Mouse (Mus musculus): ENCODE data around the gene Atp2c2. TPM values are rescaled to one million over a fixed set of nuclear protein-coding genes. Genes with fewer than 3 reads are reported as not detected.
A peak's percentile ranks its signal among the peaks of the same experiment; 100 is the strongest.

Atp2c2 gene
- polyA plus RNA-seq, 1 experiment from 2014 or later: 1.5 TPM

GRCm38 (mm10) chr8:119709703-119710093, 9.9 kb downstream of the Atp2c2 start:
- H3K27ac ChIP-seq: 0 out of 2 replicates have a peak overlapping the region, but pooled peaks have one; percentile 23

DNA sequence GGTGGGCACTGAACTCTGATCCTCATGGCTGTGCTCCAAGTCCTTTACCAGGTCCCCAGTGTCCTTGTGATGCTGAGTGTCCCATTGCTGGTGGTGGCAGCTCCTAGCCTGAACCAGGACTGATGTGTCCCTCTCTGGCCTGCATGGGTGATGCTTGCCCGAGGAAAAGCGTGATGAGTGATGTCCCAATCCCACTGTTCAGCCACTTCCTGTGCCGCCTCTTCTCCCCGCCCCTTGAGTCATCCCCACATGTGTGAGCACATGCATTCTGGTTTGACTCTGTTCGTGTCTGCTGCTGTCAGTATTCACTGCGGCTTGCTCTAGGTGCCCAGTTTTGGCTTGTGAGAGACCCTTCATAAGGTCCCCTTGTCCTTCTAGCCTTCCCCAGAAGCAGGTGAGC, 12.4 kb downstream of the Atp2c2 start:
- Histone ChIP-seq H3K27ac (no peak overlapping the region), H3K27me3 (ENCODE audit: insufficient read depth, poor library complexity, severe bottlenecking) (peaks cover 21% of the 10 kb centered on the region), H3K36me3 (no peaks in the 10 kb centered on the region), H3K9me3 (no peaks in the 10 kb centered on the region), H3K4me1 (peaks cover 30% of the 10 kb centered on the region), H3K4me3 (no peak overlapping the region)
- WGBS: 66% methylated on average over 6 of the region's 6 CpGs
- no peak for DNase-seq (ENCODE audit: low spot score)

More at GRCm38 (mm10) chr8:119709703-119710093, 9.9 kb downstream of the Atp2c2 start:
- WGBS: 85% methylated on average over 11 of the region's 11 CpGs
- no peaks in the 10 kb centered on the region for H3K36me3 ChIP-seq
- peaks cover 30% of the 10 kb centered on the region for H3K27me3 ChIP-seq (ENCODE audit: insufficient read depth, poor library complexity, severe bottlenecking)
- peaks cover 26% of the 10 kb centered on the region for H3K4me1 ChIP-seq
- H3K4me3 ChIP-seq: no peak overlapping the region
- no peaks in the 10 kb centered on the region for H3K9me3 ChIP-seq
- no peak for DNase-seq (ENCODE audit: low spot score)

GRCm38 (mm10) chr8:119713421-119713820, 13.6 kb downstream of the Atp2c2 start:
- no peak overlapping the region for H3K27ac ChIP-seq
- H3K36me3 ChIP-seq: no peaks in the 10 kb centered on the region
- peaks cover 35% of the 10 kb centered on the region for H3K4me1 ChIP-seq
- no peaks in the 10 kb centered on the region for H3K9me3 ChIP-seq
- DNase-seq (ENCODE audit: low spot score): no peak
- 82% methylated on average over 5 of the region's 5 CpGs for WGBS
- peaks cover 21% of the 10 kb centered on the region for H3K27me3 ChIP-seq (ENCODE audit: insufficient read depth, poor library complexity, severe bottlenecking)
- H3K4me3 ChIP-seq: no peak overlapping the region

- 60% methylated on average over 12 of the region's 12 CpGs for WGBS
- Histone ChIP-seq H3K4me3 (no peak overlapping the region), H3K36me3 (no peaks in the 10 kb centered on the region), H3K9me3 (no peaks in the 10 kb centered on the region), H3K27me3 (ENCODE audit: insufficient read depth, poor library complexity, severe bottlenecking) (peaks cover 21% of the 10 kb centered on the region), H3K27ac (peak overlapping the region; percentile 49; the same call in 1 of the 2 replicates), H3K4me1 (peaks cover 30% of the 10 kb centered on the region)
- DNase-seq (ENCODE audit: low spot score): no peak
Observed at GRCm38 (mm10) chr8:119715221-119715620, 15.4 kb downstream of the Atp2c2 start.

DNA sequence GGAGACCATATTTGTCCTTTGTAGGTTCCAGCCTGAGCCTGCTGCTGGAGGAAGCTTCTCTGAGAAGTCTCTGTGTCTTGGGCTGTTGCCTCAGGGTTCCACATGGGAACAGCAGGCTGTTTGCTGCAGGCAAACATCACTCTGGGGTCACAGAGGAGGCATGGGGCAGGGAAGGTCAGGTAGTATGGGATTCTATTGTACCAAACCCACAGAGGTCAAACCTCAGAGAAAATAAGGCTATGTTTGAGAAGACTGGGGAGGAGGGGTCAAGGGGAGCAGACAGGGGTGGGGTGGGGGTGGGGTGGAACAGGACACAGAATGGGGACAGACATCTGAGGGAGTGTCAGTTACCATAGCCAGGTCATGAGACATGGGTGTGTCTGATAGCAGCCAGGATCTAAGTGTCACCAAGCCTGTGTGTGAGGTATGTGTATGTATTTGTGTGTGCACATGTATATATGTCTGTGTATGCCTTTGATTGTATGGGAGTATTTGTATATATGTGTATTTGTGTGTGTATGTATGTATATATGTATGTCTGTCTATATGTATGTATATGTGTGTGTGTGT, 17.0 kb downstream of the Atp2c2 start:
- no peaks in the 10 kb centered on the region for H3K36me3 ChIP-seq
- H3K4me3 ChIP-seq: no peak overlapping the region
- no peaks in the 10 kb centered on the region for H3K9me3 ChIP-seq
- H3K4me1 ChIP-seq: peaks cover 36% of the 10 kb centered on the region
- peak overlapping the region; percentile 56 for H3K27ac ChIP-seq
- H3K27me3 ChIP-seq (ENCODE audit: insufficient read depth, poor library complexity, severe bottlenecking): peaks cover 15% of the 10 kb centered on the region; the same call in 1 of the 2 replicates
- no peak for DNase-seq (ENCODE audit: low spot score)

- H3K27ac ChIP-seq: no peak overlapping the region
- DNase-seq (ENCODE audit: low spot score): no peak
- H3K36me3 ChIP-seq: no peaks in the 10 kb centered on the region
- no peak overlapping the region for H3K4me3 ChIP-seq
- 58% methylated on average over 9 of the region's 9 CpGs for WGBS
- H3K4me1 ChIP-seq: peaks cover 41% of the 10 kb centered on the region
- H3K9me3 ChIP-seq: no peaks in the 10 kb centered on the region
- H3K27me3 ChIP-seq (ENCODE audit: insufficient read depth, poor library complexity, severe bottlenecking): peaks cover 11% of the 10 kb centered on the region; the same call in 1 of the 2 replicates
Observed at GRCm38 (mm10) chr8:119717765-119718164, 18.0 kb downstream of the Atp2c2 start.

GRCm38 (mm10) chr8:119719011-119719501, 19.2 kb downstream of the Atp2c2 start:
- no peak for DNase-seq (ENCODE audit: low spot score)
- Histone ChIP-seq H3K27ac (no peak overlapping the region), H3K36me3 (no peaks in the 10 kb centered on the region), H3K4me3 (no peak overlapping the region), H3K27me3 (ENCODE audit: insufficient read depth, poor library complexity, severe bottlenecking) (peaks cover 5% of the 10 kb centered on the region; the same call in 1 of the 2 replicates), H3K4me1 (peaks cover 54% of the 10 kb centered on the region), H3K9me3 (no peaks in the 10 kb centered on the region)
- WGBS: 62% methylated on average over 12 of the region's 12 CpGs

GRCm38 (mm10) chr8:119722348-119722747, 22.5 kb downstream of the Atp2c2 start:
- peak overlapping the region; percentile 8; the same call in 1 of the 2 replicates for H3K27ac ChIP-seq
- WGBS: 51% methylated on average over 6 of the region's 6 CpGs
- H3K4me1 ChIP-seq: peaks cover 56% of the 10 kb centered on the region
- no peak for DNase-seq (ENCODE audit: low spot score)
- no peaks in the 10 kb centered on the region for H3K9me3 ChIP-seq
- no peak overlapping the region for H3K4me3 ChIP-seq
- H3K36me3 ChIP-seq: no peaks in the 10 kb centered on the region
- H3K27me3 ChIP-seq (ENCODE audit: insufficient read depth, poor library complexity, severe bottlenecking): no peaks in the 10 kb centered on the region; the same call in 1 of the 2 replicates

- Histone ChIP-seq H3K27ac (peak overlapping the region; percentile 68), H3K27me3 (ENCODE audit: insufficient read depth, poor library complexity, severe bottlenecking) (no peaks in the 10 kb centered on the region; the same call in 1 of the 2 replicates), H3K4me1 (peaks cover 55% of the 10 kb centered on the region), H3K36me3 (no peaks in the 10 kb centered on the region), H3K9me3 (no peaks in the 10 kb centered on the region), H3K4me3 (peak overlapping the region; percentile 32)
- DNase-seq (ENCODE audit: low spot score): no peak
- 27% methylated on average over 4 of the region's 4 CpGs for WGBS
Observed at GRCm38 (mm10) chr8:119723676-119724075, 23.9 kb downstream of the Atp2c2 start.

DNA sequence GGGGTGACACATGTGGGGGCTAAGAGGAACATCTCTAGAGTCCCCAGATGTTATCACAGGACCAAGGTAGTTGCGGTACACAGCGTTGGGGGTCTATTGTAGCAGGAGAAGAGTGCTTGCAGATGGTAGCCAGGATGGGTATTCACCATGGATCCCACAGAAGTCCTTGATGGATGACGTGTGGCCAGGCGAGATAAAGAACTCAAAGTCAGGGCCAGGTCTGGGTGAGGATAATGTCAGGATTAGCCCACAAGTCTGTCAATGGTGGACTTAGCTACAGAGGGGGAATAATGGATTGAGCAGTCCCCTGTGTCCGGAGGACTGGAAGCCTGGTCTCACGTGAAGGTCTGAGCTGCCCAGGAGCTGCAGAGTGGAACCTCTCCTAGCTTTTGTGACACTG, 24.8 kb downstream of the Atp2c2 start:
- Histone ChIP-seq H3K9me3 (no peaks in the 10 kb centered on the region), H3K36me3 (no peaks in the 10 kb centered on the region), H3K27ac (peak overlapping the region; percentile 68), H3K4me1 (peaks cover 49% of the 10 kb centered on the region), H3K27me3 (ENCODE audit: insufficient read depth, poor library complexity, severe bottlenecking) (no peaks in the 10 kb centered on the region; the same call in 1 of the 2 replicates), H3K4me3 (no peak overlapping the region)
- DNase-seq (ENCODE audit: low spot score): no peak
- WGBS: 70% methylated on average over 6 of the region's 6 CpGs

DNA sequence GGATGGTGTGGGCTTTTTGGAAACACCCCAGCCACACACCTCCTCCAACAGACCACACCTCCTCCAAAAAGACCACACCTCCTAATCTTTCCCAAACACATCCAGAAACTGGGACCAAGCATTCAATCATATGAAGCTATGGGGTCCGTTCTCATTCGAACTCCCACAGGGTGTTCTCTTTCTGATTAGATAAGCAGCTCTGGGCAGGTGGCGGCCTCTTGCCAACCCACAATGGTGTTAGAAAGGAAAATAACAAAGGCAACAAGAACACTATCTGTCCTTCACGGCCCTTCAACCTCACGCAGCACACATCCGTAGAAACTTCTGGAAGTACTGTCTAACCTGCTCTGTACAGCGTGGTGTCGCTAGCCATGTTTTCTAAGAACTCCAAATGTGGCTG, 27.3 kb downstream of the Atp2c2 start:
- no peak overlapping the region for H3K4me3 ChIP-seq
- DNase-seq (ENCODE audit: low spot score): no peak
- 61% methylated on average over 8 of the region's 8 CpGs for WGBS
- no peaks in the 10 kb centered on the region; the same call in 1 of the 2 replicates for H3K27me3 ChIP-seq (ENCODE audit: insufficient read depth, poor library complexity, severe bottlenecking)
- no peaks in the 10 kb centered on the region for H3K9me3 ChIP-seq
- no peaks in the 10 kb centered on the region for H3K36me3 ChIP-seq
- H3K4me1 ChIP-seq: peaks cover 52% of the 10 kb centered on the region
- no peak overlapping the region for H3K27ac ChIP-seq

DNA sequence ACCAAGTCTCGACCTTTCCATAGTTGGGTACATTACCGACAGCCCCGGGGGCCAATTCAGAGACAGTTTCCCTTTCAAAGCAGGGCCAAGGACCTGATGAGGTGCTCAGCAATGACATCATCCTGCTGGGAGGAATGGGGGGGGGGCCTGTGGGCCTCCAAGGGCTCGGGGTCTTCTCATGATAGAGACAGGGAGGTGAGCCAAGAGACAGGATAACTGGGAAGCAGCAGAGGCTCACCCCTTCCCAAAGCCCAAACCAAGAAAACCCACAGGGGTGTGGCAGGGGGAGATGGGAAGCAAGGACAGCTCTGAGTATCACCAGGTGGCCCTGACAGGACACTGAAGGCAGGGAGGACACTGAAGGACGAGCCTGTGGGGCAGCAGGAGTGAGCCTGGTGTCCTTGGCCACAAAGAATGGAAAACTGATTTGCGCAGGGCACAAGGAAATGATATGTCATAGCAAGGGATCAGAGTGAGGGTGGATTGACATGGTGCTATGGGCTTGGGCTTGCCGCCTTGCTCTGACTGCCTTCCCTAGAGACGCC, 28.6 kb downstream of the Atp2c2 start:
- WGBS: 80% methylated on average over 8 of the region's 8 CpGs
- Histone ChIP-seq H3K27ac (no peak overlapping the region), H3K4me3 (no peak overlapping the region), H3K36me3 (no peaks in the 10 kb centered on the region), H3K4me1 (peaks cover 49% of the 10 kb centered on the region), H3K9me3 (no peaks in the 10 kb centered on the region), H3K27me3 (ENCODE audit: insufficient read depth, poor library complexity, severe bottlenecking) (no peaks in the 10 kb centered on the region; the same call in 1 of the 2 replicates)
- DNase-seq (ENCODE audit: low spot score): no peak

DNA sequence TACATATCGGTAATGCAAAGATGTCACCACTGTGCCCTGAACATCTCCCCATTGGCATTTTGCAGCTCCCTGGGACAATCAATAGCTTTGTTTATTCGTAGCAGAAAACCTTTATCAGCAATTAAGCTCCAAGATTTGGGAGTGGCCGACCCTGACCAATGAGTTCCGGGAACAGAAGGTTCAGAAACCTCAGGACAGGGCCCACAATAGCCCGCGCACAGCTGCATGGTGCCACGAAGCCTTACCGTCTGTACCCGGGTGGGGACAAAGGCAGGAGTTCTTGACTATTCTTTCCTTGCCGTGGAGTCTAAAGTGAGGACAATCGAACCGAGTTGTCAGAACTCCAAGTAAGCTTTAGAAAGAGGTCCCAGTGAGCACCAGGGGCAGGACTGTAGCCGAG, 32.3 kb downstream of the Atp2c2 start:
- DNase-seq (ENCODE audit: low spot score): no peak
- Histone ChIP-seq H3K4me3 (no peak overlapping the region), H3K36me3 (no peaks in the 10 kb centered on the region), H3K27me3 (ENCODE audit: insufficient read depth, poor library complexity, severe bottlenecking) (no peaks in the 10 kb centered on the region; the same call in 1 of the 2 replicates), H3K27ac (no peak overlapping the region), H3K9me3 (no peaks in the 10 kb centered on the region), H3K4me1 (peaks cover 37% of the 10 kb centered on the region)
- WGBS: 84% methylated on average over 13 of the region's 13 CpGs
